In genomic region chr17:88587371-88587770, GRCm38 (mm10) we compare ENCODE assay signal across 28 mouse cellular contexts. TPM values are rescaled to one million over a fixed set of nuclear protein-coding genes. Genes with fewer than 3 reads are reported as not detected.
A peak's percentile ranks its signal among the peaks of the same experiment; 100 is the strongest.
DNase-seq lines count a peak whose midpoint lies in the region; ATAC-seq and TF ChIP-seq lines count a peak whose summit lies in the region.
"Had no signal": no experiment of that assay in that cellular context is flagged by ENCODE, and none has a peak within 500 bp of the region (broad histone marks: within the 10 kb centered on the region; RNA-seq: fewer than 3 reads in every experiment).

No protein-coding gene starts in this region.

- H3K27me3 ChIP-seq in E14TG2a.4 (ENCODE audit: insufficient read depth, low read length): no peaks in the 10 kb centered on the region
- no peaks in the 10 kb centered on the region for H3K27me3 ChIP-seq in midbrain, embryonic 11.5 days (ENCODE audit: control insufficient read depth, insufficient read depth, low read length)
- H3K27me3 ChIP-seq: embryonic facial prominence, embryonic 13.5 days; embryonic facial prominence, embryonic 15.5 days; forebrain, embryonic 12.5 days; Patski had no signal

- H3K4me3 ChIP-seq in layer of hippocampus, adult 2 months: no peak overlapping the region
- H3K4me3 ChIP-seq in E14TG2a.4 (replicated peaks; ENCODE audit: low read length): 0 out of 2 replicates have a peak overlapping the region, but pooled peaks have one; percentile 26
- H3K4me3 ChIP-seq in midbrain, embryonic 11.5 days (ENCODE audit: low read depth, low read length): no peak overlapping the region
- H3K4me3 ChIP-seq: embryonic facial prominence, embryonic 13.5 days; embryonic facial prominence, embryonic 15.5 days; erythroblast, embryonic 14.5 days; forebrain, embryonic 10.5 days; forebrain, embryonic 12.5 days had no signal

- peaks cover 17% of the 10 kb centered on the region for H3K4me1 ChIP-seq in E14TG2a.4 (replicated peaks; ENCODE audit: low read depth, low read length)
- H3K4me1 ChIP-seq in midbrain, embryonic 11.5 days (ENCODE audit: control insufficient read depth, insufficient read depth, low read length): no peaks in the 10 kb centered on the region
- H3K4me1 ChIP-seq: embryonic facial prominence, embryonic 15.5 days; forebrain, embryonic 10.5 days; forebrain, embryonic 12.5 days had no signal

- peak; percentile 67 to 69 for DNase-seq in layer of hippocampus, adult 2 months (ENCODE audit: low spot score in 2 of 2)
- no peak for DNase-seq in layer of hippocampus, adult 9-10 months (ENCODE audit: low spot score)
- DNase-seq in ZHBTc4 (ENCODE audit: low read depth, low spot score): peak; percentile 16
- peak; percentile 37 to 68 for DNase-seq in layer of hippocampus, postnatal 14 days (ENCODE audit: low spot score in 2 of 2)
- no peak for DNase-seq in heart, adult 18-20 months
- no peak for DNase-seq in midbrain, embryonic 11.5 days (ENCODE audit: low spot score, missing footprints)
- no peak for DNase-seq in T-cell, adult 2 months (ENCODE audit: low spot score)
- DNase-seq: adrenal gland, postnatal 10 days; adrenal gland, postnatal 25 days; cerebellum, adult 11 months; cerebellum, adult 18-20 months; cerebellum, adult 8-10 months; cerebellum, adult 9-11 months; cerebellum, postnatal 14 days; cerebellum, postnatal 36 days; embryo, embryonic 11 days had no signal

- H3K36me3 ChIP-seq in E14TG2a.4 (ENCODE audit: insufficient read depth, low read length): peaks cover 44% of the 10 kb centered on the region
- H3K36me3 ChIP-seq in midbrain, embryonic 11.5 days (ENCODE audit: control insufficient read depth, insufficient read depth, low read length): peaks cover 12% of the 10 kb centered on the region

- ATAC-seq in midbrain, embryonic 11.5 days (ENCODE audit: low FRiP score): no peak
- ATAC-seq: activated CD4-positive, CD25-positive, alpha-beta regulatory T cell, adult 4 months; forebrain, embryonic 14.5 days; forebrain, embryonic 16.5 days; Patski had no signal

- peak overlapping the region; percentile 68 for H3K27ac ChIP-seq in layer of hippocampus, adult 2 months
- no peak overlapping the region for H3K27ac ChIP-seq in midbrain, embryonic 11.5 days (ENCODE audit: low read depth, low read length)
- H3K27ac ChIP-seq: embryonic facial prominence, embryonic 13.5 days; embryonic facial prominence, embryonic 15.5 days; forebrain, embryonic 10.5 days; forebrain, embryonic 12.5 days had no signal

- no peak overlapping the region for H3K4me2 ChIP-seq in midbrain, embryonic 11.5 days
- H3K4me2 ChIP-seq: embryonic facial prominence, embryonic 13.5 days; embryonic facial prominence, embryonic 15.5 days; forebrain, embryonic 12.5 days had no signal

- WGBS in midbrain, embryonic 11.5 days: 82% methylated on average over 15 of the region's 15 CpGs

- TF ChIP-seq CTCF in layer of hippocampus, adult 2 months (conservative IDR thresholded peaks at IDR 0.05): no peak
- TF ChIP-seq CTCF in E14TG2a.4 (conservative IDR thresholded peaks at IDR 0.05; ENCODE audit: low read length): no peak

- H3K9me3 ChIP-seq in E14TG2a.4 (ENCODE audit: low read length): no peaks in the 10 kb centered on the region
- no peaks in the 10 kb centered on the region for H3K9me3 ChIP-seq in midbrain, embryonic 11.5 days (ENCODE audit: control insufficient read depth, low read length)
- H3K9me3 ChIP-seq: embryonic facial prominence, embryonic 13.5 days; embryonic facial prominence, embryonic 15.5 days; forebrain, embryonic 10.5 days; G1E had no signal

- H3K9ac ChIP-seq in midbrain, embryonic 11.5 days (ENCODE audit: low read length): no peak overlapping the region
- H3K9ac ChIP-seq: embryonic facial prominence, embryonic 13.5 days; embryonic facial prominence, embryonic 15.5 days; forebrain, embryonic 12.5 days had no signal

RNA-seq across cellular contexts. Expression of gene Ston1, which starts 10.1 kb away (rescaled TPM):
- 10 to 100 TPM; 14.1 to 17.1 TPM for total RNA-seq in layer of hippocampus, adult 2 months (2021)
- total RNA-seq in layer of hippocampus, postnatal 14 days (2021): 10 to 100 TPM in 1 of 2 experiments, 1 to 10 TPM in 1; 7.5 to 10.3 TPM
- 10 to 100 TPM; 19.3 to 20.6 TPM for total RNA-seq in heart, adult 18-20 months (2021)
- polyA plus RNA-seq in midbrain, embryonic 11.5 days (2014; fragmentation: Nextera tagmentation; extraction: Ambion mirVana): 2.7 and 2.9 TPM in 2 replicates
- total RNA-seq: common myeloid progenitor, adult 5-6 weeks had no signal
- polyA plus RNA-seq: erythroblast, embryonic 14.5 days had no signal

RNA-seq across cellular contexts. Expression of gene Ppp1r21, which starts 57.5 kb away (rescaled TPM):
- 10 to 100 TPM; 82.8 to 87.7 TPM for total RNA-seq in layer of hippocampus, adult 2 months (2021)
- total RNA-seq in layer of hippocampus, postnatal 14 days (2021): 10 to 100 TPM; 72.4 to 74.7 TPM
- total RNA-seq in heart, adult 18-20 months (2021): 10 to 100 TPM; 10.1 to 10.8 TPM
- 22.7 and 24.0 TPM in 2 replicates for polyA plus RNA-seq in midbrain, embryonic 11.5 days (2014; fragmentation: Nextera tagmentation; extraction: Ambion mirVana)

Comparison
In these comparisons a context has a peak if more than half of its experiments do, and no peak if none do; other contexts are left out.
1. DNase-seq: peak in layer of hippocampus, adult 2 months (2 of 2), ZHBTc4 (single experiment) and layer of hippocampus, postnatal 14 days (2 of 2); none in layer of hippocampus, adult 9-10 months (single experiment), heart, adult 18-20 months (0 of 2), midbrain, embryonic 11.5 days (single experiment) and T-cell, adult 2 months (single experiment).
2. RNA of gene Ppp1r21, which starts 57.5 kb away (total RNA-seq): 82.8 to 87.7 TPM in layer of hippocampus, adult 2 months and 72.4 to 74.7 TPM in layer of hippocampus, postnatal 14 days; 10.1 to 10.8 TPM in heart, adult 18-20 months; every median in the first group is over 4 times any median in the second.